Mouse (Mus musculus): Measurements from ENCODE around the gene Hmgcr. TPM values are rescaled to one million over a fixed set of nuclear protein-coding genes. Genes with fewer than 3 reads are reported as not detected.
"Not testable (repeated sequence)": the region's sequence is repeated elsewhere in the genome, so short reads cannot be mapped to it uniquely, and the experiment has no call there.

The Hmgcr gene
- polyA plus RNA-seq, 1 experiment from 2014 or later: 91.2 TPM

DNA sequence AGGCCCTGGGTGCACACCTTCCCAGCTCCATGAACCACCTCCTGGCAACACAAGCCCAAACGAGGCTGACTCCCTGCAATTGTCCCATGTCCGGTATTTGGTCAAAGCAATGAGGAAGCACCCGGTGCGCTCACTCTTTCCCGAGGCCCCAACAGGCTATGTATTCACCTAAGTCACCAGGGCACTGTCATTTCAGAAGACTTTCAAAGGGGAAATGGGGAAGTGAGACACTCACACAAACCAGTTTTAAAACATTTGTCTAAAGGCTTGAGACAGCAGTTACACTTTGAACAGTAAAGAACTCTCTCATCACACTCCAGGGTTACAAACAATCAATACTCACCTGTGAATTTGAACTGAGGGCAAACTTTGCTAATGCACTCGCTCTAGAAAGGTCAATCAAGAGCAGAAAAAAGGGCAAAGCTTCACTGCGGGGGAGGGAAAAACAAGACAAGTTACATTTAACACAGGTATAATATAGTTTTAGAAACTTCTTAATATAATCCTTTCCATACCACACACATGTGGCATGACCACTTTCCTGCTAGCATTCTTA, 6.2 kb downstream of the Hmgcr start:
- no peaks in the 10 kb centered on the region for H3K9me3 ChIP-seq (replicated peaks)
- H3K4me2 ChIP-seq: no peak overlapping the region
- peaks cover 38% of the 10 kb centered on the region for H3K4me1 ChIP-seq (replicated peaks)
- H3K27me3 ChIP-seq: no peaks in the 10 kb centered on the region
- no peak overlapping the region for H3K4me3 ChIP-seq (replicated peaks)
- H3K27ac ChIP-seq (replicated peaks): peak overlapping the region; percentile 35; the same call in 1 of the 2 replicates
- ATAC-seq (ENCODE audit: insufficient read depth): no peak
- H3K36me3 ChIP-seq (replicated peaks): peaks cover 75% of the 10 kb centered on the region
- WGBS (ENCODE audit: insufficient replicate concordance): 66% methylated on average over 7 of the region's 7 CpGs
- no peak overlapping the region for H3K9ac ChIP-seq

DNA sequence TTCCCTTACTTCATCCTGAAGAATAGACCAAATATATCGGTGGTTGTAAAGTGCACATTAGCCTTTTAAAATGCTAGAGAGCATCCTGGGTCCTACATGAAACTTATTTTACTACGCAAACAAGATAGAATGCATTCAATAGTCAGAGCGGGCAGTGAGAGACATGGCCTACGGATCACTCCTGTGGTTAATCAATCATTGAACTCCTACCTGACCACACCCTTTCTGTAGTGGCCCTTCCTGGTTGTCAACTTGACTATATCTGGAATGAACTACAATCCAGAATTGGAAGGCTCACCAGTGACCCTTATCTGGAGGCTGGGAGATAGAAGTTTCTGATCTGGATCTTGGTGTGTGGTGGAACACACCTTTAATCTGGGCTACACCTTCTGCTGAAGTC, 7.6 kb downstream of the Hmgcr start:
- 83% methylated on average over 4 of the region's 4 CpGs for WGBS (ENCODE audit: insufficient replicate concordance)
- not testable (repeated sequence) for H3K27me3 ChIP-seq; H3K4me2 ChIP-seq; H3K4me3 ChIP-seq (replicated peaks); ATAC-seq (ENCODE audit: insufficient read depth); H3K9ac ChIP-seq; H3K9me3 ChIP-seq (replicated peaks); H3K27ac ChIP-seq (replicated peaks)
- Histone ChIP-seq H3K36me3 (replicated peaks) (peaks cover 88% of the 10 kb centered on the region), H3K4me1 (replicated peaks) (peaks cover 30% of the 10 kb centered on the region; the same call in 1 of the 2 replicates)

DNA sequence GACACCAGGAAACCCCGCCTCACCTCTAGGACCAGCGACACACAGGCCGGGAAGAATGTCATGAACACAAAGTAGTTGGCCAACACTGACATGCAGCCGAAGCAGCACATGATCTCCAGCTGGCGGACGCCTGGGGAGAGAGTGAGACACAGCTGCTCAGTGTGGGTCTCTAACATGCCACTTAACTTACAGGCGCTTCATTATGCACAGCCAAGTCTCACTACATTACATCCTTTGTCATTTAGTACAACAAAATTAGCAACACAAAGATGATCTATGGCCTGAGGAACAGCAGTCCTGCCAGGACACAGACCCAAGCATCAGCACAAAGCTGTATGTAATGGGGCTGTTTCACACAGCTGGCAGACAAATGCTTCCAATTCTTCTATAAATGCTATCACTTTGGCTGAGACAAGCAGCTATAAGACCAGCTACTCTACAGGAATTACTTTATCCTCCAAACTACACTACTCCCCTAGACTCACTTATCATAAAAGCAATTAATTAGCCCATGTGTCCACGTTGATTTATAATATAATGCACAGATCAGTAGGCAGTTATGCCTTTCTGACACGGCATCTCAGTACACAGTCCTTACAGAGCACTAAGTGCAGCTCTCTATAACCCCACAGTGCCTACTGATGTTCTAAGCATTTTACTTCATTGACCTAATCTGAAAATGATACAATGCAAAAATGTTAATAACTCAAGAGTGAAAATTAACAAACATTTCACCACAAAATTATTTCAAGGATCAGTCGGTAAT, 10.5 kb downstream of the Hmgcr start:
- no peak overlapping the region for H3K4me2 ChIP-seq
- H3K9ac ChIP-seq: no peak overlapping the region
- no peaks in the 10 kb centered on the region for H3K27me3 ChIP-seq
- no peaks in the 10 kb centered on the region for H3K9me3 ChIP-seq (replicated peaks)
- H3K4me1 ChIP-seq (replicated peaks): peaks cover 16% of the 10 kb centered on the region; the same call in 1 of the 2 replicates
- peaks cover 97% of the 10 kb centered on the region for H3K36me3 ChIP-seq (replicated peaks)
- H3K4me3 ChIP-seq (replicated peaks): no peak overlapping the region
- H3K27ac ChIP-seq (replicated peaks): no peak overlapping the region
- no peak for ATAC-seq (ENCODE audit: insufficient read depth)
- 85% methylated on average over 10 of the region's 10 CpGs for WGBS (ENCODE audit: insufficient replicate concordance)

DNA sequence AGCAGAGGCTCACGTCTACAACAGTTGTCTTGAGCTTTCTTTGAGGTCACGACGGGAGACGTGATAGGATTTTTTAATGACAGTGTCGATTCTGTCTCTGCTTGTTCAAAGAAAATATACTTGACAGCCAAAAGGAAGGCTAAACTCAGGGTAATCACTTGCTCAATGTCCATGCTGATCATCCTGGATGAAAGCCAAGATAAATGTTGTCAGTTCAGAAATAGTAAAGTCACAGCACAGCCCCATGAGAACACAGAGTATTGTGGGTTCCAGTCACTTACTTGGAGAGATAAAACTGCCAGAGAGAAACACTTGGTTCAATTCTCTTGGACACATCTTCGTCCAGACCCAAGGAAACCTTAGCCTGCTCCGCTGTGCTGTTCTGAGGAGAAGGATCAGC, 11.8 kb downstream of the Hmgcr start:
- no peak overlapping the region for H3K27ac ChIP-seq (replicated peaks)
- H3K9me3 ChIP-seq (replicated peaks): no peaks in the 10 kb centered on the region
- no peak overlapping the region for H3K9ac ChIP-seq
- H3K27me3 ChIP-seq: no peaks in the 10 kb centered on the region
- H3K4me2 ChIP-seq: no peak overlapping the region
- ATAC-seq (ENCODE audit: insufficient read depth): no peak
- H3K4me1 ChIP-seq (replicated peaks): peaks cover 14% of the 10 kb centered on the region; the same call in 1 of the 2 replicates
- H3K36me3 ChIP-seq (replicated peaks): peaks cover 97% of the 10 kb centered on the region
- no peak overlapping the region for H3K4me3 ChIP-seq (replicated peaks)
- 85% methylated on average over 7 of the region's 7 CpGs for WGBS (ENCODE audit: insufficient replicate concordance)

DNA sequence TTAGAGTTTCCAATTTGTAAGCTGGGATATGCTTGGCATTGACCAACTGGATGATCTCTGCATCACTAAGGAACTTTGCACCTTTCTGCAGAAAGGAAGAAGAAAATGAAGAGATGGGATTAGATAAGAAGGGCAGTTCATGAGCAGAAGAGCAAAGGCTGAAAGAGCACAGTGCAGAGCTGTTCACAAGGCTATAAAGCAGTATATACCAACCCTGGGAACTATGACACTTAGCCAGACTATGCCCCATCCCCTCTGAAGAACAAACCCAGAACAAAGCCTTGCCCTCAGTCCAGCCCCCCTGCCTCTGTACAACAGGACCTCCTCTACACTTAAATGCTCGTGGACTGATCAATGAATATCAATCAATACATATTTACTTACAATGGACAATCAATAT, 14.1 kb downstream of the Hmgcr start:
- no peak overlapping the region for H3K9ac ChIP-seq
- no peaks in the 10 kb centered on the region for H3K9me3 ChIP-seq (replicated peaks)
- 59% methylated on average over 1 of the region's 1 CpGs for WGBS (ENCODE audit: insufficient replicate concordance)
- H3K4me1 ChIP-seq (replicated peaks): peaks cover 14% of the 10 kb centered on the region; the same call in 1 of the 2 replicates
- no peaks in the 10 kb centered on the region for H3K27me3 ChIP-seq
- no peak overlapping the region for H3K4me2 ChIP-seq
- H3K27ac ChIP-seq (replicated peaks): no peak overlapping the region
- peaks cover 94% of the 10 kb centered on the region for H3K36me3 ChIP-seq (replicated peaks)
- no peak for ATAC-seq (ENCODE audit: insufficient read depth)
- no peak overlapping the region for H3K4me3 ChIP-seq (replicated peaks)

DNA sequence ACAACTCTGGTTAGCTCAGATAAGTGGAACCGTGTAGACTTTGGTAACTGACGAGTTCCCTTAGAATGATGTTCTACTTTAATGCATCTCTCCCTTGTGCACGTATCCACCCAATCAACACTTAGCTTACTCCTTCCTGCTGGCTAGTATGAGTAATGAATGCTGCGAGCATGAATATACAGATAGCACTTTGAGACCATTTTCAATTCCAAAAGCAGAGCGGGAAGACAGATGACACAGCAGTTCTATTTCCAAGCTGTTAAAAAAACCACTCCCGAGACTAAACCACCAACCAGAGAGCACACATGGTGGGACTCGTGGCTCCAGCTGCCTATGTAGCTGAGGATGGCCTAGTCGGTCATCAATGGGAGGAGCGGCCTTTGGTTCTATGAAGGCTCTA, 17.7 kb downstream of the Hmgcr start:
- peaks cover 96% of the 10 kb centered on the region for H3K36me3 ChIP-seq (replicated peaks)
- H3K9ac ChIP-seq: no peak overlapping the region
- H3K9me3 ChIP-seq (replicated peaks): no peaks in the 10 kb centered on the region
- 72% methylated on average over 9 of the region's 9 CpGs for WGBS (ENCODE audit: insufficient replicate concordance)
- no peak overlapping the region for H3K4me3 ChIP-seq (replicated peaks)
- H3K4me2 ChIP-seq: no peak overlapping the region
- no peak overlapping the region for H3K27ac ChIP-seq (replicated peaks)
- H3K4me1 ChIP-seq (replicated peaks): 0 out of 2 replicates have a peak, but pooled peaks cover 7% of the 10 kb centered on the region
- ATAC-seq (ENCODE audit: insufficient read depth): no peak
- no peaks in the 10 kb centered on the region for H3K27me3 ChIP-seq

DNA sequence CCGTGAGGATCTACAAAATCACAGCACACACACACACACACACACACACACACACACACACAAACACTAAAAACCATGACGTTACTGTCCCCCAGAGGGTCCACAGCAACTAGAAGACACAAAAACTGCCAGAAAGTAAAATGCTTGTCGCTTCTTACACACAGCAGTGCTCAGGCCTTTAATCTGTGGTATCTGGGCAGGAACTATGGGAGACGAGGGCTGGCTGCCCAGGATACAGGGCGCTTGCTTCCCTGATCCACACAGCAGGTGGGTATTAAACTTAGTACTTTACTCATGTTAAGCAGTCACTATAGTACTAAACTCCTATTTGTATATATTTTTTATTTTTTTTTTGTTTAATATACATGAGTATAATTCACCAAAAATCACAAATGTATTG, 24.9 kb downstream of the Hmgcr start:
- H3K4me3 ChIP-seq (replicated peaks): no peak overlapping the region
- ATAC-seq (ENCODE audit: insufficient read depth): no peak
- WGBS (ENCODE audit: insufficient replicate concordance): 49% methylated on average over 5 of the region's 5 CpGs
- no peak overlapping the region for H3K9ac ChIP-seq
- H3K4me2 ChIP-seq: no peak overlapping the region
- peaks cover 30% of the 10 kb centered on the region for H3K36me3 ChIP-seq (replicated peaks)
- H3K4me1 ChIP-seq (replicated peaks): no peaks in the 10 kb centered on the region
- no peak overlapping the region for H3K27ac ChIP-seq (replicated peaks)
- no peaks in the 10 kb centered on the region for H3K9me3 ChIP-seq (replicated peaks)
- no peaks in the 10 kb centered on the region for H3K27me3 ChIP-seq

DNA sequence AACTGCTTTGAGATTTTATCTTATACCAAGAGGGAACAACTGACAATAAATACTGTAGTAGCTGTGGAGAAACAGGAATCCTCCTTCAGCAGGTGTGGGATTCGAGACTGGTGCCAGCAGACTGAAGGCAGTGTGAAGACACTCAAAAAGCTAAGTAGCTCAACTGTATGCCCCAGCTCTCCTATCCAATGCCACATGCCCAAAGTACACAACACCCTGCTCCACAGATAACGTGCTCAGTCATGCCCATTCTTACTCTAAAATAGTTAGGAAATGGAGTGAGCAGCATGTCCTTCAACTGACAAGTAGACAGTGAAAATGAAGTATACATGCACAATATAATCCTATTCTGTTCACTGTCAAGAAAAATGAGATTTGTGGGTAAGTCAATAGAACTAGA, 26.6 kb downstream of the Hmgcr start:
- Histone ChIP-seq H3K4me3 (replicated peaks) (no peak overlapping the region), H3K4me2 (no peak overlapping the region), H3K9ac (no peak overlapping the region), H3K27me3 (no peaks in the 10 kb centered on the region), H3K27ac (replicated peaks) (no peak overlapping the region), H3K9me3 (replicated peaks) (no peaks in the 10 kb centered on the region), H3K36me3 (replicated peaks) (peaks cover 19% of the 10 kb centered on the region), H3K4me1 (replicated peaks) (no peaks in the 10 kb centered on the region)
- 48% methylated on average over 2 of the region's 2 CpGs for WGBS (ENCODE audit: insufficient replicate concordance)
- ATAC-seq (ENCODE audit: insufficient read depth): no peak

DNA sequence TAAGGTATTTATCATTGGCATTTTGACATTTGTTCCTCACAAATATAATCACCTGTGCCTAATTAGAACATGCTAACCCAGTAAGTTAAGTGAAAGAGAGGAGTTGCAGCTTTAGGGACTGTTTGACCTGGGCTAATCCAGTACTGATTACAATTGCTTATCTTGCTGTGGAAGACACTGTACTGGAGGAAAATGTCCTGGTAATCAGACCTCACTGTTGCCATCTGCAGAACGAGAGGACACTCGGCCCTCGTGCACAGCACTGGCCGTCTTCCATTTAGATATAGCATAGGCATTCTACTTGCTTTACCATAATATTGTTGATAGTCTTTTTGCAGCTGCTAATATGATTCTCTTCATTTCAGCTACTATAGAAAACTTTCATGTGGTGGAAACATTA, 40.3 kb downstream of the Hmgcr start:
- H3K36me3 ChIP-seq (replicated peaks): peaks cover 44% of the 10 kb centered on the region
- no peaks in the 10 kb centered on the region for H3K9me3 ChIP-seq (replicated peaks)
- ATAC-seq (ENCODE audit: insufficient read depth): peak; percentile 58; the same call in 1 of the 2 replicates
- 32% methylated on average over 4 of the region's 4 CpGs for WGBS (ENCODE audit: insufficient replicate concordance)
- no peak overlapping the region for H3K27ac ChIP-seq (replicated peaks)
- H3K4me2 ChIP-seq: no peak overlapping the region
- H3K4me1 ChIP-seq (replicated peaks): no peaks in the 10 kb centered on the region
- no peak overlapping the region for H3K9ac ChIP-seq
- H3K4me3 ChIP-seq (replicated peaks): no peak overlapping the region
- no peaks in the 10 kb centered on the region for H3K27me3 ChIP-seq

DNA sequence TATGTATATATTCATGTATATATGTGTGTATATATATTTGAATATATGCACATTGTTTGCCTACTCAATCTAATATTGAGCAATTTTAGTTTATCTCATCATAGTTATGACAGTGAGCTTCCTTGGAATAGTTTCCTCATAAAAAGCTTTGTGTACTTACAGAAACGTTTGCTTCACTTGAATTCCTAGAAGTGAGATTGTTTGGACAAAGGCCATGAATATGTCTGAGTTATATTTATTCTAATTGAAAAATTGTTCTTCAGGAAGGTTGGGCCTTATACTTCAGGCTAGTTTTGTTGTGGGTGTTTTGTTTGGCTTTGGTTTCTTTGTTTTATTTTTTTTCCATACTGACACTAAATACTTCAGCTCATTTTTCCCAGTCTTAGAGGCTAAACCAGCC, 49.8 kb downstream of the Hmgcr start:
- 49% methylated on average over 1 of the region's 1 CpGs for WGBS (ENCODE audit: insufficient replicate concordance)
- Histone ChIP-seq H3K9me3 (replicated peaks) (no peaks in the 10 kb centered on the region), H3K4me2 (no peak overlapping the region), H3K4me1 (replicated peaks) (no peaks in the 10 kb centered on the region), H3K4me3 (replicated peaks) (no peak overlapping the region), H3K27me3 (no peaks in the 10 kb centered on the region), H3K36me3 (replicated peaks) (peaks cover 28% of the 10 kb centered on the region), H3K27ac (replicated peaks) (no peak overlapping the region), H3K9ac (no peak overlapping the region)
- ATAC-seq (ENCODE audit: insufficient read depth): no peak

DNA sequence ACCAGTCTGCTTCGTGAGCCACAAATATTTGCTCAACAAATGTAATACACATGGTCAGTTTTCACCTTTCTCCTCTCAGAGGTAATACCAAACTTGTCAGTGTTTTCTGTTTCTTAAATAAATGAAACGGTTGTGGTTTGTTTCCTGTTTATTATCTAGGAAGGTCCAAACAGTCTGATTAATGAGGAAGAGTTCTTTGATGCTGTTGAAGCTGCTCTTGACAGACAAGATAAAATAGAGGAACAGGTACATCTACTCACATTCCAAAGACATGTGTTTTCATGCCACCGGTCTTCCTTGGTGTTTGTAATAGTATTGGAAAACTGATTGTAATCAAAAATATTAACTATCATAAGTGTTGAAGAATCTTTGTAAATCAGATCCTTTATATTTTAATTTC, 56.1 kb downstream of the Hmgcr start:
- ATAC-seq (ENCODE audit: insufficient read depth): no peak
- 63% methylated on average over 3 of the region's 3 CpGs for WGBS (ENCODE audit: insufficient replicate concordance)
- no peaks in the 10 kb centered on the region for H3K4me1 ChIP-seq (replicated peaks)

More for the DNA sequence above, 56.1 kb downstream of the Hmgcr start:
- no peaks in the 10 kb centered on the region for H3K27me3 ChIP-seq
- no peak overlapping the region for H3K9ac ChIP-seq
- no peak overlapping the region for H3K4me2 ChIP-seq
- H3K27ac ChIP-seq (replicated peaks): no peak overlapping the region
- H3K36me3 ChIP-seq (replicated peaks): peaks cover 37% of the 10 kb centered on the region; the same call in 1 of the 2 replicates
- no peak overlapping the region for H3K4me3 ChIP-seq (replicated peaks)
- H3K9me3 ChIP-seq (replicated peaks): no peaks in the 10 kb centered on the region
